Mouse (Mus musculus) erythroblast, embryonic 14.5 days (primary cell): ENCODE results near the gene Dnah8. TPM values are rescaled to one million over a fixed set of nuclear protein-coding genes. Genes with fewer than 3 reads are reported as not detected.
"Not testable (repeated sequence)": the region's sequence is repeated elsewhere in the genome, so short reads cannot be mapped to it uniquely, and the experiment has no call there.

ENCODE experiments used
- H3K27me3 ChIP-seq: 2 replicates; pipeline ENCODE4 v1.6.1; 2012; ENCODE audit warnings: inconsistent platforms; ENCODE audit not compliant: control insufficient read depth
- H3K36me3 ChIP-seq: 2 replicates; pipeline ENCODE4 v1.6.1; 2012; ENCODE audit warnings: mild to moderate bottlenecking, inconsistent platforms; ENCODE audit not compliant: control insufficient read depth
- H3K4me1 ChIP-seq: 2 replicates; pipeline ENCODE4 v1.6.1; 2012; ENCODE audit warnings: inconsistent platforms; ENCODE audit not compliant: control insufficient read depth
- H3K4me3 ChIP-seq: replicated peaks from 2 replicates; pipeline ENCODE3; 2012; ENCODE audit warnings: moderate library complexity, mild to moderate bottlenecking, inconsistent platforms
- H3K9me3 ChIP-seq: 2 replicates; pipeline ENCODE4 v1.6.1; 2012; ENCODE audit warnings: low read length, inconsistent platforms, mixed read lengths; ENCODE audit not compliant: control insufficient read depth
- GATA1 ChIP-seq: IDR thresholded peaks from 2 replicates; pipeline ENCODE4 v1.6.1; 2012; ENCODE audit warnings: low read length, inconsistent platforms, mixed read lengths
- TAL1 ChIP-seq: IDR thresholded peaks from 3 replicates; pipeline ENCODE4 v1.6.1; 2012; ENCODE audit warnings: low read length, inconsistent platforms, mixed read lengths
- polyA plus RNA-seq: library from polyadenylated mRNA; stranded (reverse); fragments of >175 nt; gene quantifications from 2 replicates; pipeline ENCODE4 v1.2.3, GENCODE M21; 2012

The Dnah8 gene
- polyA plus RNA-seq: 0.04 and 0.08 TPM in 2 replicates

- not testable (repeated sequence) for H3K4me3 ChIP-seq, H3K36me3 ChIP-seq, H3K9me3 ChIP-seq, H3K27me3 ChIP-seq, H3K4me1 ChIP-seq
Measured at GRCm38 (mm10) chr17:30624132-30624531, at the start of gene Dnah8. Gene Dnah8, plus strand, starts transcription at chr17:30624354.

DNA sequence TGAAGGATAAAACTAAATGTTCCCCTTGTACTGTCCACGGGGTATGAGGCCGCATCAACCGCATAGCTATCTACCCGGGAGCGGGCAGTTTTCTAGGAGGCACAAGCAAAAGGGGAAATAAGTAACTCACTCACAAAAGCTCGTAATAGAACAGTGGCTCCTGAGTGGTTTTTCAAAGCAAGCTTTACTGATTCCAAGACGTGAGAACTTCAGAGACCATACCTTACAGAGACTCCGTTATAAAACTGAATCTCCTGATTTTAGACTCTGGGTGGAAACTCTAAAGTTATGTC is 49.4 kb upstream of the Dnah8 start:
- H3K36me3 ChIP-seq: no peaks in the 10 kb centered on the region
- no peak for TF ChIP-seq GATA1
- TF ChIP-seq TAL1: no peak
- no peaks in the 10 kb centered on the region for H3K9me3 ChIP-seq
- H3K4me3 ChIP-seq: no peak overlapping the region
- H3K27me3 ChIP-seq: peaks cover 2% of the 10 kb centered on the region; the same call in 1 of the 2 replicates
- peaks cover 20% of the 10 kb centered on the region for H3K4me1 ChIP-seq

GRCm38 (mm10) chr17:30575121-30575904 is 48.8 kb upstream of the Dnah8 start:
- Histone ChIP-seq H3K36me3 (no peaks in the 10 kb centered on the region), H3K4me3 (peak overlapping the region; percentile 65), H3K4me1 (peaks cover 20% of the 10 kb centered on the region), H3K9me3 (no peaks in the 10 kb centered on the region), H3K27me3 (peaks cover 2% of the 10 kb centered on the region; the same call in 1 of the 2 replicates)
- TF ChIP-seq GATA1: no peak
- no peak for TF ChIP-seq TAL1

DNA sequence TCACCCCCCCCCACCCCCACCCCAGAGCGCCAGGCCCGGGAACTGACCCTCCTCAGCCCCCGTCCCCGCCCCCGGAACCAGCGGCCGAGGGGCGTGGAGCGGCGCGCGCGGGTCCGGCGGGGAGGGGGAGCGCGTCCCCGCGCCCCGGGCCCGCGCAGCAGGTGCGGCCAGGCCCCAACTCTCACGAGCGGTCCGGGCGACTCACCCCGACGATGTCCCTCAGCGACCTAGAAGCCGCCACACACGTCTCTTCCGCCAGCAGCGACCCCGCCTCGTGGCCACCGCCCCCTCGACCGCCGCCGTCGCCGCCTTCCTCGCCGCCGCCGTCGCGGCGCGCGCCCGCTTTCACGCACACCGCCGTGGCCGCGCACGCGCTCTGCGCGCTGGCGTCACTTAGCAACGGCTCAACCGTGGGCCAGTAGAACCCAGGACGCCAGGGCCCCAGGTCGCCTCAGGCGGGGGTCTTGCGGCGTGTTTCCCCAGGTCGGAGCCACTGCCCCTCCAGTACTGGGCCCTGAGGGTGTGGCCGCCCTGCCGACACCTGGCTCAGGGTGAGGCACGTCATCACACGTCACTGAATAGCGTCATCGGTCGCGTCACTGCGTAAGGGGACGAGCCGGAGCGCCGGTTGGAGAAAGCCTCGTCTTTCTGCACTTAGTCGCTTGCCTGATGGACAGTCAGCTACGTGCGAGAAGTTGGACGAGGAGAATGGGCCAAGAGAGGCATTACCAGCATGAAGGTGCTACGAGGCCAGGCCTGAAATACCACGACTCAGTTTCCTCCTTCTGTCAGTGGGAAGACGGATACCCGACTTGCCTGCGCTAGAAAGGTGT is 48.0 kb upstream of the Dnah8 start, which contains the start of gene Btbd9:
Btbd9 (minus strand) TSS at position 548 of the 833 bp plus-strand sequence.
- peak within 1 kb of the TSS; percentile 65 for H3K4me3 ChIP-seq
- H3K27me3 ChIP-seq: peaks cover 2% of the 10 kb centered on the region; the same call in 1 of the 2 replicates
- no peak for TF ChIP-seq GATA1
- no peak for TF ChIP-seq TAL1
- peaks cover 20% of the 10 kb centered on the region for H3K4me1 ChIP-seq
- no peaks in the 10 kb centered on the region for H3K36me3 ChIP-seq
- no peaks in the 10 kb centered on the region for H3K9me3 ChIP-seq

- peaks cover 2% of the 10 kb centered on the region; the same call in 1 of the 2 replicates for H3K27me3 ChIP-seq
- H3K4me1 ChIP-seq: peaks cover 20% of the 10 kb centered on the region
- peak overlapping the region; percentile 65 for H3K4me3 ChIP-seq
- TF ChIP-seq TAL1 (no peak), GATA1 (no peak)
- H3K9me3 ChIP-seq: no peaks in the 10 kb centered on the region
- no peaks in the 10 kb centered on the region for H3K36me3 ChIP-seq
Measured at GRCm38 (mm10) chr17:30576946-30577345, 47.2 kb upstream of the Dnah8 start.

- TF ChIP-seq TAL1 (no peak), GATA1 (no peak)
- Histone ChIP-seq H3K9me3 (no peaks in the 10 kb centered on the region), H3K4me1 (peaks cover 14% of the 10 kb centered on the region), H3K4me3 (no peak overlapping the region), H3K36me3 (no peaks in the 10 kb centered on the region), H3K27me3 (no peaks in the 10 kb centered on the region)
Measured at GRCm38 (mm10) chr17:30580781-30581180, 43.4 kb upstream of the Dnah8 start.

DNA sequence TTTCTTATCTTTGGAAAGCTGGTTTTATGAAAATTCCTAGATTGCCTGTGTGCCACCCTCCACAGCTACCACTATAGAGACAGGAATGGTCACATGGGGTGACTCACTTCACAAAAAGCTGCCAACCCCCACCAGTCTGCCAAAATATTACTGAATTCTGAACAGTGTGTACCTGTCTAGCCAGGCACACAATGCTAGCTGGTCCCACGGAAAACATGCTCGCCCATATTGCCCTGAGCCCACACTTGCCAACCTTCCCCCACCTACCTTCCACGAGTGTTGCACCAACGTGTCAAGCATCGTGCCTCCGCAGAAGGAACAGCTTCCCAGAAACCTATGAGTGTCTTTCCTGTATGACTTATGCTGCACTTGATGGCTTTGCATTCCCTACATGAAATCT is 43.0 kb upstream of the Dnah8 start:
- Histone ChIP-seq H3K27me3 (no peaks in the 10 kb centered on the region), H3K4me3 (no peak overlapping the region), H3K4me1 (peaks cover 11% of the 10 kb centered on the region), H3K9me3 (no peaks in the 10 kb centered on the region), H3K36me3 (no peaks in the 10 kb centered on the region)
- TF ChIP-seq GATA1: no peak
- no peak for TF ChIP-seq TAL1

- no peaks in the 10 kb centered on the region; the same call in 1 of the 2 replicates for H3K4me1 ChIP-seq
- no peak overlapping the region for H3K4me3 ChIP-seq
- TF ChIP-seq TAL1: no peak
- H3K27me3 ChIP-seq: no peaks in the 10 kb centered on the region
- H3K36me3 ChIP-seq: no peaks in the 10 kb centered on the region
- H3K9me3 ChIP-seq: no peaks in the 10 kb centered on the region
Measured at GRCm38 (mm10) chr17:30582313-30582712, 41.8 kb upstream of the Dnah8 start.

- no peaks in the 10 kb centered on the region for H3K9me3 ChIP-seq
- H3K4me1 ChIP-seq: no peaks in the 10 kb centered on the region
- no peak overlapping the region for H3K4me3 ChIP-seq
- no peaks in the 10 kb centered on the region for H3K36me3 ChIP-seq
- TF ChIP-seq TAL1: no peak
- TF ChIP-seq GATA1: no peak
- H3K27me3 ChIP-seq: no peaks in the 10 kb centered on the region
Measured at GRCm38 (mm10) chr17:30583258-30584001, 40.7 kb upstream of the Dnah8 start.
